Mouse (Mus musculus): ENCODE results near the gene Klhdc2. TPM values are rescaled to one million over a fixed set of nuclear protein-coding genes. Genes with fewer than 3 reads are reported as not detected.
A peak's percentile ranks its signal among the peaks of the same experiment; 100 is the strongest.

The Klhdc2 gene
- polyA plus RNA-seq (2015; fragmentation: Nextera tagmentation; extraction: Ambion mirVana): 294 TPM in 2 replicates

GRCm38 (mm10) chr12:69296511-69297410 lies at the start of gene Klhdc2:
Klhdc2 (plus strand) TSS chr12:69296681.
- ATAC-seq (ENCODE audit: low FRiP score): peak; percentile 94
- WGBS: under 1% methylated on average over 73 of the region's 98 CpGs

DNA sequence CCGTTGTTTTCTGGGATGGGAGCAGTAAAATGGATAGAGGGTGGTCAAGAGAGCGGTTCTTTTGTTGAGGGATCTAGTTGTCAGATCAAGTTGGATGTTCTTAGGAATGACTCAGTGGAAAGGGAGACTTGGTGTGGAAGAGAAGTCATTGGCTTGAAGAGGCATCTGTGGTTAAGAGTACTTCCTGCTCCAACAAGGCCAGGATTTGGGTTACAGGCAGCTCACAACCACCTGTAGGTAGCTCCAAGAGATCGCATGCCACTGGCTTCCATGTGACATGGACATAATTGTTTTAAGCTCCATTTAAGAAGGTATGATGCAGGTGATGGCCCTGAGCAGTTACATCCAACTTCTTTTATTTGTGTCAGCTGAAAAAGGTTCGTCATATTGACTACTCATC lies 46.7 kb upstream of the Klhdc2 start:
- WGBS: 93% methylated on average over 4 of the region's 4 CpGs
- Histone ChIP-seq H3K9me3 (no peaks in the 10 kb centered on the region), H3K9ac (no peak overlapping the region), H3K27me3 (no peaks in the 10 kb centered on the region), H3K4me1 (replicated peaks) (no peaks in the 10 kb centered on the region), H3K4me2 (no peak overlapping the region), H3K4me3 (no peak overlapping the region), H3K36me3 (no peaks in the 10 kb centered on the region), H3K27ac (no peak overlapping the region)
- ATAC-seq (ENCODE audit: low FRiP score): no peak

More at GRCm38 (mm10) chr12:69296511-69297410, at the start of gene Klhdc2:
- no peaks in the 10 kb centered on the region for H3K27me3 ChIP-seq
- peak within 1 kb of the TSS; percentile 68 for H3K4me2 ChIP-seq
- no peaks in the 10 kb centered on the region for H3K9me3 ChIP-seq
- peaks cover 35% of the 10 kb centered on the region for H3K4me1 ChIP-seq (replicated peaks)
- peaks cover 20% of the 10 kb centered on the region for H3K36me3 ChIP-seq
- H3K9ac ChIP-seq: peak within 1 kb of the TSS; percentile 99
- H3K27ac ChIP-seq: peak within 1 kb of the TSS; percentile 97
- H3K4me3 ChIP-seq: peak within 1 kb of the TSS; percentile 98

GRCm38 (mm10) chr12:69250756-69251155 lies 45.7 kb upstream of the Klhdc2 start:
- Histone ChIP-seq H3K9me3 (no peaks in the 10 kb centered on the region), H3K27me3 (no peaks in the 10 kb centered on the region), H3K4me1 (replicated peaks) (no peaks in the 10 kb centered on the region), H3K4me3 (no peak overlapping the region), H3K27ac (no peak overlapping the region), H3K36me3 (no peaks in the 10 kb centered on the region), H3K4me2 (no peak overlapping the region), H3K9ac (no peak overlapping the region)
- 83% methylated on average over 8 of the region's 8 CpGs for WGBS
- ATAC-seq (ENCODE audit: low FRiP score): no peak

DNA sequence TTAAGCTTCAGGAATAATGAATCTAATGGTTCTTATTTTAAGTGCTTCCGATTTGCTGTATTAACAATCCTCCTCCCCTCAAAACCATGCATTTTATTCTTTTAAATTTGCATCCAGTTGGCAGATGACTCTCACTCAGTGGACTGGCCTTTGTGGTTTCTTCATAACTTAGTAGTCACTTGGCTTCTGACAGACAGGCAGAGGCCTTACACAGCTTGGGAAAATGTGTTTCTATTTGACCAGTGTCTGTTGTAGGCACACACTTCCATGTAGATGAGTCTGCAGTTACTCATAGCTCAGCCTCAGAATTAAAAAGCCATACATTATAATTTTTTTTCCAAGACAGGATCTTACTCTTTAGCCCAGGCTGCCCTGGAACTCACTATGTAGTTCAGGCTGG lies 42.7 kb upstream of the Klhdc2 start:
- Histone ChIP-seq H3K27ac (no peak overlapping the region), H3K36me3 (no peaks in the 10 kb centered on the region), H3K4me2 (no peak overlapping the region), H3K4me3 (no peak overlapping the region), H3K9ac (no peak overlapping the region), H3K9me3 (no peaks in the 10 kb centered on the region), H3K4me1 (replicated peaks) (no peaks in the 10 kb centered on the region), H3K27me3 (no peaks in the 10 kb centered on the region)
- ATAC-seq (ENCODE audit: low FRiP score): no peak
- 97% methylated on average over 1 of the region's 1 CpGs for WGBS

DNA sequence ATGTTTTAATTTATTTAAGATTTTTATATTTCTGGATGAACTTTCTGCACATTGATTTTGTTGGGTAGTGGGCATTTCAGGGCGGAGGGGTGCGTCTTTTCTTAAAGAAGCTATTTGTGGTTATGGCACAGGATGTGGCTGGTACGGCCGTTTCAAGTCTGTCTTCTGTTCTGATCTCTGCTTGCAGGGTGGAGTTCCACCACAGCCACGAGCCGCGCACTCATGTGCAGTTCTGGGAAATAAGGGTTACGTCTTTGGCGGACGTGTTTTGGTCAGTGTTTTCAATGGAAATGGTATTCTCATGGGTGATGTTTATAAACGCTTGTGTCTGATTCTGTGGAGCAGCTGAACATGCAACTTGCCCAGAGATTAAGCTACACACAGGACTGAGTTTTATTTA lies 38.6 kb upstream of the Klhdc2 start:
- WGBS: 90% methylated on average over 11 of the region's 11 CpGs

GRCm38 (mm10) chr12:69262251-69262650 lies 34.2 kb upstream of the Klhdc2 start:
- Histone ChIP-seq H3K9ac (no peak overlapping the region), H3K4me2 (no peak overlapping the region), H3K4me1 (replicated peaks) (no peaks in the 10 kb centered on the region), H3K9me3 (no peaks in the 10 kb centered on the region), H3K27me3 (no peaks in the 10 kb centered on the region), H3K27ac (no peak overlapping the region), H3K4me3 (no peak overlapping the region), H3K36me3 (no peaks in the 10 kb centered on the region)
- 96% methylated on average over 5 of the region's 5 CpGs for WGBS
- no peak for ATAC-seq (ENCODE audit: low FRiP score)

More for the DNA sequence above, 38.6 kb upstream of the Klhdc2 start:
- no peak for ATAC-seq (ENCODE audit: low FRiP score)
- H3K36me3 ChIP-seq: no peaks in the 10 kb centered on the region
- H3K4me3 ChIP-seq: no peak overlapping the region
- no peaks in the 10 kb centered on the region for H3K9me3 ChIP-seq
- H3K9ac ChIP-seq: no peak overlapping the region
- H3K27me3 ChIP-seq: no peaks in the 10 kb centered on the region
- no peak overlapping the region for H3K4me2 ChIP-seq
- no peak overlapping the region for H3K27ac ChIP-seq
- H3K4me1 ChIP-seq (replicated peaks): no peaks in the 10 kb centered on the region

- H3K9ac ChIP-seq: no peak overlapping the region
- no peaks in the 10 kb centered on the region for H3K4me1 ChIP-seq (replicated peaks)
- H3K4me2 ChIP-seq: no peak overlapping the region
- no peaks in the 10 kb centered on the region for H3K9me3 ChIP-seq
- H3K27me3 ChIP-seq: no peaks in the 10 kb centered on the region
- no peaks in the 10 kb centered on the region for H3K36me3 ChIP-seq
- WGBS: 88% methylated on average over 3 of the region's 3 CpGs
- ATAC-seq (ENCODE audit: low FRiP score): no peak
- H3K27ac ChIP-seq: no peak overlapping the region
- no peak overlapping the region for H3K4me3 ChIP-seq
Observed at GRCm38 (mm10) chr12:69265031-69265430, 31.4 kb upstream of the Klhdc2 start.

DNA sequence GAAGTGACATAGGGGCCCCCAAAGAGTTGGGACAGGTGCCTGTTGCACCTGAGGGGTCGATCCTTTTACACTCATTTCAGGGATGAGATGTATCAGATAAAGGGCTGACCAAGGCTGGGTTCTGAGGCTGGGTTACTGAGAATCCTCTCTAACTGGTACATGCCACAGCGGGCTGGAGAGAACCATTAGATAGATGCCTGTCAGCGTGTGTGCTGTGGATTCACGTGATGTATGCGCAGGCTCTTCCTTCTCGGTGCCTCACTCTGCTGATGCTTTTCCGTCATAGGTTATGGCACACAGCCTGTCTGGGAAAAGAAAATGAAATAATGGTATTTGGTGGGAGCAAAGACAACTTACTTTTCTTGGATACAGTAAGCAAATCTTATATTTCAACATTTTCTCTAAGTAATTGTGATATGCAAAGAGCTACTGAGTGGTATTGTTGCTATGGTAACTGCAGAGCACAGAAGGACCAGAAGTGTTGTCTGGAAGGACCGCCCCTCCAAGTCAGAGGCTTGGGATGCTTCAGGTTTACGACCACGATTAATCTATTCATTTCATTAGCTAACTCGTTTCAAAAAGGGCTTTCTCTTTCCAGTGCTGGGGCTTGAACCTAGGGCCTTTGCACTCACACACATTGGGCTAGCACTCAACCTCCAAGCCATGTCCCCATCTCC lies 28.4 kb upstream of the Klhdc2 start:
- no peaks in the 10 kb centered on the region for H3K36me3 ChIP-seq
- no peak overlapping the region for H3K4me3 ChIP-seq
- no peaks in the 10 kb centered on the region for H3K9me3 ChIP-seq
- H3K4me1 ChIP-seq (replicated peaks): no peaks in the 10 kb centered on the region
- no peak for ATAC-seq (ENCODE audit: low FRiP score)
- no peaks in the 10 kb centered on the region for H3K27me3 ChIP-seq
- no peak overlapping the region for H3K27ac ChIP-seq
- WGBS: 71% methylated on average over 11 of the region's 11 CpGs
- H3K4me2 ChIP-seq: no peak overlapping the region
- H3K9ac ChIP-seq: no peak overlapping the region

GRCm38 (mm10) chr12:69268956-69269355 lies 27.5 kb upstream of the Klhdc2 start:
- H3K27me3 ChIP-seq: no peaks in the 10 kb centered on the region
- no peaks in the 10 kb centered on the region for H3K4me1 ChIP-seq (replicated peaks)
- H3K9ac ChIP-seq: no peak overlapping the region
- 70% methylated on average over 2 of the region's 2 CpGs for WGBS
- no peak overlapping the region for H3K4me3 ChIP-seq
- H3K27ac ChIP-seq: no peak overlapping the region
- no peak for ATAC-seq (ENCODE audit: low FRiP score)
- H3K36me3 ChIP-seq: no peaks in the 10 kb centered on the region
- no peaks in the 10 kb centered on the region for H3K9me3 ChIP-seq
- no peak overlapping the region for H3K4me2 ChIP-seq

DNA sequence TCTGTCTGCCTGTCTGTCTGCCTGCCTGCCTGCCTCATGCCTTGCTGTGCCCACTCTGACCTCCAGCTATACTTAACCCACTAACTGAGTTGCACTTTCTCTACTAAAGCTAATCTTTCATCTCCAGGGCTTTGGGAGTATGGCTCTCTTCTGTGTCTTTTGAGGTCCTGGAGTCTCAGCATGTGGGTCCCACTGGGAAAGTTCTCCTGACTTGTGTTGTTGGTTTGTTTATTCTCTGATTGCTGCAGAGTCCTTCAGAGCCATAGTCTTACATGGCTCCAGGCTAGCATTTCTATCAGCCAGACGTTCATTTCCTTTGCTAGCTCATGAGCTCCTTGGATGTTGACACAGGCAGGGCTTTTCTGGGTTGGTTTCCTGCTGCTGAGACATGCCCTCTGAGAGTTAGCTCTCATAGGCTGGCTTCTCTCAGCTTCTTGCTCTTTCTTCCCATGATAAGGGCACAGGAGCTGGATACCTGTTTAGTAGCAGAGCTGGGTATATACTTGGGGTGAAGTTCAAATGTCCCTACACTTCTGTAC lies 16.5 kb upstream of the Klhdc2 start:
- WGBS: 67% methylated on average over 1 of the region's 1 CpGs
- Histone ChIP-seq H3K4me2 (no peak overlapping the region), H3K4me3 (no peak overlapping the region), H3K36me3 (no peaks in the 10 kb centered on the region), H3K27ac (no peak overlapping the region), H3K9ac (no peak overlapping the region), H3K9me3 (no peaks in the 10 kb centered on the region), H3K27me3 (no peaks in the 10 kb centered on the region), H3K4me1 (replicated peaks) (no peaks in the 10 kb centered on the region)
- no peak for ATAC-seq (ENCODE audit: low FRiP score)

- H3K36me3 ChIP-seq: no peaks in the 10 kb centered on the region
- H3K27ac ChIP-seq: no peak overlapping the region
- H3K27me3 ChIP-seq: no peaks in the 10 kb centered on the region
- no peak for ATAC-seq (ENCODE audit: low FRiP score)
- WGBS: 92% methylated on average over 3 of the region's 3 CpGs
- no peaks in the 10 kb centered on the region for H3K9me3 ChIP-seq
- H3K9ac ChIP-seq: no peak overlapping the region
- H3K4me2 ChIP-seq: no peak overlapping the region
- H3K4me1 ChIP-seq (replicated peaks): no peaks in the 10 kb centered on the region
- no peak overlapping the region for H3K4me3 ChIP-seq
Observed at GRCm38 (mm10) chr12:69280915-69281314, 15.6 kb upstream of the Klhdc2 start.

- Histone ChIP-seq H3K4me2 (no peak overlapping the region), H3K36me3 (no peaks in the 10 kb centered on the region), H3K4me3 (no peak overlapping the region), H3K27ac (no peak overlapping the region), H3K9ac (no peak overlapping the region), H3K9me3 (no peaks in the 10 kb centered on the region), H3K27me3 (no peaks in the 10 kb centered on the region), H3K4me1 (replicated peaks) (no peaks in the 10 kb centered on the region)
- ATAC-seq (ENCODE audit: low FRiP score): no peak
- 86% methylated on average over 7 of the region's 7 CpGs for WGBS
Observed at GRCm38 (mm10) chr12:69283146-69283545, 13.3 kb upstream of the Klhdc2 start.
